Mouse (Mus musculus) kidney, embryonic 15.5 days (tissue): Measurements from ENCODE around the gene Ktn1. TPM values are rescaled to one million over a fixed set of nuclear protein-coding genes. Genes with fewer than 3 reads are reported as not detected.

Source experiments
- ATAC-seq: fragments of 200-750 bp; cut with Nextera tagmentation; replicated peaks from 2 replicates; pipeline ENCODE4 v1.8.0; 2017; ENCODE audit warnings: moderate TSS enrichment; ENCODE audit not compliant: low FRiP score
- H3K27ac ChIP-seq: fragments of 300-500 bp; sonication (generic); 2 replicates; pipeline ENCODE4 v1.5.1; 2015; ENCODE audit warnings: mild to moderate bottlenecking, inconsistent platforms
- H3K27me3 ChIP-seq: fragments of 300-500 bp; sonication (generic); 2 replicates; pipeline ENCODE4 v1.6.1; 2015; ENCODE audit warnings: inconsistent platforms
- H3K36me3 ChIP-seq: fragments of 300-500 bp; sonication (generic); 2 replicates; pipeline ENCODE4 v1.6.1; 2015; ENCODE audit warnings: inconsistent platforms
- H3K4me1 ChIP-seq: fragments of 300-500 bp; sonication (generic); 2 replicates; pipeline ENCODE4 v1.6.1; 2015; ENCODE audit warnings: inconsistent platforms
- H3K4me2 ChIP-seq: fragments of 300-500 bp; sonication (generic); 2 replicates; pipeline ENCODE4 v1.6.1; 2015; ENCODE audit warnings: moderate library complexity, mild to moderate bottlenecking, inconsistent platforms
- H3K4me3 ChIP-seq: fragments of 300-500 bp; sonication (generic); replicated peaks from 2 replicates; pipeline ENCODE4 v1.5.1; 2015; ENCODE audit warnings: mild to moderate bottlenecking, inconsistent platforms
- H3K9ac ChIP-seq: fragments of 300-500 bp; sonication (generic); 2 replicates; pipeline ENCODE4 v1.6.1; 2015; ENCODE audit warnings: mild to moderate bottlenecking, inconsistent platforms
- H3K9me3 ChIP-seq: fragments of 300-500 bp; sonication (generic); replicated peaks from 2 replicates; pipeline ENCODE4 v1.6.1; 2016; ENCODE audit warnings: inconsistent platforms
- WGBS: fragments of 180-500 bp; shearing (Covaris S2); methylation state at CpG from one replicate; pipeline ENCODE4 v1.1.7; 2015; ENCODE audit warnings: mixed read lengths; 5-methylcytosine and 5-hydroxymethylcytosine counted together
- polyA plus RNA-seq: library from polyadenylated mRNA; unstranded; fragments of >200 nt; fragmentation: Nextera tagmentation; extraction: Ambion mirVana; gene quantifications from 2 replicates; pipeline ENCODE4 v1.2.1, GENCODE M21; 2015

Gene Ktn1
- polyA plus RNA-seq = 65.4 and 69.3 TPM in 2 replicates

DNA sequence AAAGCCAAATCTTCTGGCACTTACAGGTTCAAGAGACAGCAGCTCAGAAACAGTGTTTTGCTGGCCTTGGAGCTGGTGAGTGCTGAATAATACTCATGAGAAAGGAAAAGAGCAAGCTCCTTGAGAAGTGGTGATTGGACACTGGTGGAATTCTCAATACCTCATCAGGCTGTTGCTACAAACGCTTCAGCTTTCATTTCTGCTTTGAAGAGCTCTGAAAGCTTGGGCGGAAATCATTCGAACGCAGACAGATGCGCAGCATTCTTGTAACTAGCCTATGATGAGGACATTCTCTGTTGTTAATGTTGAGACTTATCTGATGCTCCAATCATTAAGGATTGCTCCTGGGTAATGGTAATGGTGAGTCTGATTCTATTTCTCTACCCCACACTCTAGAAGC, at the start of gene Ktn1:
Gene Ktn1 (plus strand): TSS at position 231 of the 400 bp plus-strand sequence.
- Histone ChIP-seq H3K4me2 (peak within 1 kb of the TSS; percentile 64), H3K9me3 (no peaks in the 10 kb centered on the region), H3K4me1 (peaks cover 20% of the 10 kb centered on the region), H3K27me3 (no peaks in the 10 kb centered on the region; the same call in 1 of the 2 replicates), H3K27ac (peak within 1 kb of the TSS; percentile 94), H3K4me3 (peak within 1 kb of the TSS; percentile 72), H3K36me3 (no peaks in the 10 kb centered on the region), H3K9ac (peak within 1 kb of the TSS; percentile 91)
- no peak for ATAC-seq
- 44% methylated on average over 5 of the region's 5 CpGs for WGBS

DNA sequence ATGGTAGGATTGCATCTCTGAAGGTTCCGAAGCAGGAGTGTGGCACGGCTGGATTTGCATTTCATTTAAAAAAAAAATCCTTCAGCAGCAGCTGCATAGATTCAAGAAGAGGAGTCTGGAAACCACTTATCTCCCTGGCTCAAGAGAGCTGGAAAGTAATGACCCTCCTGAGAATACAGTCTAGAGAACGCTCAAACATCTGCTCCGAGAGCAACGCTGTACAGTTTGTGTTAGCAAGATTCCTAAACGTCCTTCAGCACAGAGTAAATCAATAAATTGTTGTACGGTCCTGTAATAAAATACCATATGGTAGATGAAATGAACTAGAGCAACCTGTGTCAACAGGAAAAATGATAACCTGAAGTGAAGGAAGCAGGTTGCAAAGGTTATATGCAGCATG, 35.0 kb upstream of the Ktn1 start:
- Histone ChIP-seq H3K27ac (no peak overlapping the region), H3K36me3 (no peaks in the 10 kb centered on the region), H3K9ac (no peak overlapping the region), H3K4me2 (no peak overlapping the region), H3K27me3 (no peaks in the 10 kb centered on the region), H3K9me3 (no peaks in the 10 kb centered on the region), H3K4me1 (no peaks in the 10 kb centered on the region), H3K4me3 (no peak overlapping the region)
- 67% methylated on average over 7 of the region's 7 CpGs for WGBS
- no peak for ATAC-seq

DNA sequence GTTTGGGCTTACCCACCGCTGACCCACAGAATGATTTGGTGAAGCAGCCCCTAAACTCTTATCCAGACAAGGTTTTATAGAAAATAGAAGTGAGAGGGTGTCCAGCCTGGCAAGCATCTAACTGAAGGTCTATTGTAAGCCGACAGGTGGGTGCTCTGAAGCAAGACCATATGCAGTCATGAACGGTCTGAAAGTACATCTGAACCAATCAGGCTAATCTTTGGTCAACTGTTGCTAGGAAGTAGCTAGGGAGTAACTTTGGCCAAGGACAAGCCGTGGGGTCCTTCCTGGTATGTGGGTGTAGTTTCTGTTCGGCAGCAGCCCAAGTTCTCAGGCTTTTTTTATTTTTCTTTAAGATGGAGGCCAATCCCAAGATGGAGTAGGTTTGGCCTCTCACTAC, 29.4 kb upstream of the Ktn1 start:
- 63% methylated on average over 5 of the region's 5 CpGs for WGBS
- H3K4me3 ChIP-seq = no peak overlapping the region
- H3K9me3 ChIP-seq = no peaks in the 10 kb centered on the region
- H3K4me1 ChIP-seq = no peaks in the 10 kb centered on the region
- no peak overlapping the region for H3K4me2 ChIP-seq
- H3K9ac ChIP-seq = no peak overlapping the region
- no peaks in the 10 kb centered on the region for H3K27me3 ChIP-seq
- no peak for ATAC-seq
- no peak overlapping the region for H3K27ac ChIP-seq
- no peaks in the 10 kb centered on the region for H3K36me3 ChIP-seq

DNA sequence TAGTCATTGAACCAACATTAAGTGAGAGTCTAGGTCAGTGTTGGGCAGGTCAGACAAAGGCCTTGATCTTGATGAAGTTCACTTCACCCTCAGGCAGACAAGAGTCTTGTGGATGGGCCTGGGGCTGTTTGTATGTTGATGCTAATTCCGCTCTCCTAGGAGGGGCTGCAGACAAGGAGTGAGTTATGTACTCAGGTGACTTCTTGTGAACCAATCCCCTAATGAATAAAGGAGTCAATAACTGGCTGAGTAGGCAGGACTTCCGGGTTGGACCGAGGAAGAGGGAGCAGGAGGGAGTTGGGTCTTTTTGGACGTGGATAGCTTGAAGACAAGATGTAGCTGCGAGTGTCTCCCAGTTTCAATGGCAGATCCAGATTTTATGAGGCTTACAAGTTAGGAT, 26.3 kb upstream of the Ktn1 start:
- peaks cover 10% of the 10 kb centered on the region for H3K4me1 ChIP-seq
- ATAC-seq = no peak
- WGBS = 88% methylated on average over 5 of the region's 5 CpGs

DNA sequence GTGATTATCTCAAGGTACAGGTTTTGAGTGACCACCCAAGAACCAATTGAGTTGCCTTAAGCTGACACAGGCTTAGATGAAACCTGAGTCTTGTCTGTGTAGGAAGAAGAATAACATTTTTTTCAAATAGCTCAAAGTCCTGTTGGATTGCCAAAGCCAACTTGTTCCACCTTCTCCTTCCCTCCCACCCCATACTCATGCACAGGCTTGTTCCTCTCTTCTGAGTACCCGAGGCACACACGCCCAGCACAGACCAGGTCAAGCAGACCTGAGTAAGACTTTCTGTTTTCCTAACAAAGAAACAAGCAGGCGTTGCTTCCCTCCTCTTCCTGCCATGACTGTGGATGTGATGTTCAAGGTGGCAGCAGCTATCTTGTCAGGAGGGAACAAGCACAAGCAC, 23.4 kb upstream of the Ktn1 start:
- Histone ChIP-seq H3K4me3 (peak overlapping the region; percentile 12; the same call in 1 of the 2 replicates), H3K9ac (no peak overlapping the region), H3K9me3 (no peaks in the 10 kb centered on the region), H3K27me3 (no peaks in the 10 kb centered on the region), H3K4me1 (peaks cover 10% of the 10 kb centered on the region), H3K27ac (no peak overlapping the region), H3K4me2 (peak overlapping the region; percentile 43), H3K36me3 (no peaks in the 10 kb centered on the region)
- WGBS = 60% methylated on average over 3 of the region's 3 CpGs
- no peak for ATAC-seq

More for the DNA sequence above, 26.3 kb upstream of the Ktn1 start:
- H3K9ac ChIP-seq = no peak overlapping the region
- no peak overlapping the region for H3K27ac ChIP-seq
- no peaks in the 10 kb centered on the region for H3K36me3 ChIP-seq
- no peaks in the 10 kb centered on the region for H3K27me3 ChIP-seq
- H3K4me3 ChIP-seq = no peak overlapping the region
- H3K9me3 ChIP-seq = no peaks in the 10 kb centered on the region
- H3K4me2 ChIP-seq = no peak overlapping the region

DNA sequence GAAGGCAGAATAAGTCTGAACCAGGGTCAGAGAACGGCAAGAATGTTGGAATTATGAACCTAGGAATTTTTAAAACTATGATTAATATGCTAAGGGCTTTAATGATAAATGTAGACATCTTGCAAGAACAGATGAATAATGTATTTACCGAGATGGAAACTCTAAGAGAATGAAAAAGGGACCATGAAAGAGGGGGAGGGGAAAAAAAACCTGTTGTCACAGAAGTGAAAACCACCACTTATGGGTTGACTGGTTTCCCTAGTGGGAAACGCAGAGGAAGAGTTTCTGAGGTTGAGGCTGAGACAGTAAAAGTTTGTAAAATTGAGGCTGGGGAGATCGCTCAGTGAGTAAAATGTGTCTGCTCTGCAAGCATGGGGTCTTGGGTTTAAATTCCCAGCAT, 22.1 kb upstream of the Ktn1 start:
- 85% methylated on average over 4 of the region's 4 CpGs for WGBS
- ATAC-seq = no peak
- Histone ChIP-seq H3K4me2 (no peak overlapping the region), H3K9me3 (no peaks in the 10 kb centered on the region), H3K27me3 (no peaks in the 10 kb centered on the region), H3K4me3 (no peak overlapping the region), H3K27ac (no peak overlapping the region), H3K9ac (no peak overlapping the region), H3K36me3 (no peaks in the 10 kb centered on the region), H3K4me1 (peaks cover 10% of the 10 kb centered on the region)

DNA sequence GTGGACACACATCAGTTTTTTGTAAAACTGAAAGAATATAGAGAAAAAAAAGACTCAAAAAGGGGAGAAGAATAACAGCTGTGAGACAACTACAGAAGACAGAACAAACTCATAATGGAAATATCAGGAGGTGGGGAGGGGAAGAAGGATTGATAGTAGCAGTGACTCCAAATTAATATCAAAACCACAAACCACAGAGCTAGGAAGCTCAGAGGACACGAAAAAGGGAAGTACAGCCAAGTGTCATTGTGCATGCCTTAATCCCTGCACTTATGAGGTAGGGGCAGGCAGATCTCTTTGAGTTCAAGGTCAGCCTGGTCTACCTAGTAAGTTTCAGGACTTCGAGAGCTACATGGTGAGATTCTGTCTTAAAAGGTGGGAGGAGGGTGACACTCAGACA, 21.4 kb upstream of the Ktn1 start:
- H3K27ac ChIP-seq = no peak overlapping the region
- no peak for ATAC-seq
- H3K4me1 ChIP-seq = peaks cover 14% of the 10 kb centered on the region
- H3K9me3 ChIP-seq = no peaks in the 10 kb centered on the region
- H3K9ac ChIP-seq = no peak overlapping the region
- WGBS = 74% methylated on average over 2 of the region's 2 CpGs
- no peaks in the 10 kb centered on the region for H3K36me3 ChIP-seq
- no peaks in the 10 kb centered on the region for H3K27me3 ChIP-seq
- H3K4me2 ChIP-seq = no peak overlapping the region
- H3K4me3 ChIP-seq = no peak overlapping the region

DNA sequence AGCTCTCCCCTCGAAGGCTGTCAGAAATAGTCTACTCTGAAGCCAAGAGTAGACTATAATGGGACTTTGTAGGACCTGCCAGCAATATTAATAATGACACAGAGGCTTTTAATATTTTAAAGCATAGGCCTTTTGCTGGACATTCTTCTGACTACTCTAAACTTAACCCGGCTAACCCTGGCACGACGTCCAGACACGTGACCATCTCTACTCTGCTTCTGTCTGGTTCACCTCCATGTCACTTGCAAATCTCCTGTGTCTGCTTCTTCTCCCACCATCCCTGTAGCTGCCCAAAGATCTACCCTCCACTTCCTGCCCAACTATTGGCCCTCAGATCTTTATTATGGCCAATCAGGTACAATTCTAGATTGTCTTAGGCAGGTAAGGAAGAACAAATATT, 20.9 kb upstream of the Ktn1 start:
- 90% methylated on average over 5 of the region's 5 CpGs for WGBS
- no peak overlapping the region for H3K9ac ChIP-seq
- H3K4me3 ChIP-seq = no peak overlapping the region
- no peaks in the 10 kb centered on the region for H3K27me3 ChIP-seq
- no peak for ATAC-seq
- H3K36me3 ChIP-seq = no peaks in the 10 kb centered on the region
- H3K4me2 ChIP-seq = no peak overlapping the region
- no peaks in the 10 kb centered on the region for H3K9me3 ChIP-seq
- peaks cover 14% of the 10 kb centered on the region for H3K4me1 ChIP-seq
- no peak overlapping the region for H3K27ac ChIP-seq

DNA sequence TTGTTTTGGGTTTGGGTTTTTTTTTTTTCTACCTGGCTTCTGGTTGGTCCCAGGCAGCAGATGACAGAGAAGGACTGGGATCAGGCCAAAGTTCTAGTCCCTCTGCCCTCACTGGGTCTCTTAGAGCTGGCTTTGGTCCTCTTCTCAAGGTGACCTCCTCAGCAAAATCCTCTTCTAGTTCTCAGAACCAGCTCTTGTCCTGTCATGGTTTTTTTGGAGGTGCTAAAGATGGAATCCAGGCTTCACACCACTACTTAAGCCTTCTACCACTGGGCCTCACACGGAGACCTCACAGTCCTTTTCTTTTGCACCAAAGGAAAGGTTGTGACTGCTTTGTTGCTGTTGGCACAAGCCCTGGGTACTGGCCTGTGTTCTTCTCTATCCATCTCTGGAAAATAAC, 15.8 kb upstream of the Ktn1 start:
- no peaks in the 10 kb centered on the region for H3K36me3 ChIP-seq
- H3K9ac ChIP-seq = no peak overlapping the region
- no peak for ATAC-seq
- H3K9me3 ChIP-seq = no peaks in the 10 kb centered on the region
- no peaks in the 10 kb centered on the region for H3K27me3 ChIP-seq
- H3K4me2 ChIP-seq = no peak overlapping the region
- peaks cover 25% of the 10 kb centered on the region for H3K4me1 ChIP-seq
- 76% methylated on average over 1 of the region's 1 CpGs for WGBS
- no peak overlapping the region for H3K4me3 ChIP-seq
- H3K27ac ChIP-seq = no peak overlapping the region

DNA sequence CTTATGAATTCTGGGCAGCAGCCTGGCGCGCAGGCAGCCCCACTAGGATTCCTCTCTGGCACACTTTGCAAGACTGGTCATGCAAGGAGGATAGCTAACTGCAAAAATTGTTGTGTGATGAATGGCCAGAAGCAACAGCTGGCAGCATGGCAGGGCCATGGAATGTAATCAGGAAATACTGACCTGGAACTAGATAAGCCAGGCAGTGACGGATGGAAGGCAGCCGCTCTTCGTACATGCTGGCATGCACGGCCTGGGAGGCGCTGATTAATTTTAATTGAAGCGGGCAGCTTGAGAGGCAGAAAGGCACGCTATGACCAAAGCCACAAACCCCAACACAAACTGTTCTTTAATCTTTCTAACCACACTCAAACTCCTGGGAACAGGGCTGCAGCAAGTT, 13.8 kb upstream of the Ktn1 start:
- ATAC-seq = peak; percentile 76
- Histone ChIP-seq H3K4me1 (peaks cover 25% of the 10 kb centered on the region), H3K27ac (peak overlapping the region; percentile 68), H3K9ac (no peak overlapping the region), H3K9me3 (no peaks in the 10 kb centered on the region), H3K36me3 (no peaks in the 10 kb centered on the region), H3K4me3 (no peak overlapping the region), H3K4me2 (peak overlapping the region; percentile 27), H3K27me3 (no peaks in the 10 kb centered on the region)
- WGBS = 18% methylated on average over 9 of the region's 9 CpGs

DNA sequence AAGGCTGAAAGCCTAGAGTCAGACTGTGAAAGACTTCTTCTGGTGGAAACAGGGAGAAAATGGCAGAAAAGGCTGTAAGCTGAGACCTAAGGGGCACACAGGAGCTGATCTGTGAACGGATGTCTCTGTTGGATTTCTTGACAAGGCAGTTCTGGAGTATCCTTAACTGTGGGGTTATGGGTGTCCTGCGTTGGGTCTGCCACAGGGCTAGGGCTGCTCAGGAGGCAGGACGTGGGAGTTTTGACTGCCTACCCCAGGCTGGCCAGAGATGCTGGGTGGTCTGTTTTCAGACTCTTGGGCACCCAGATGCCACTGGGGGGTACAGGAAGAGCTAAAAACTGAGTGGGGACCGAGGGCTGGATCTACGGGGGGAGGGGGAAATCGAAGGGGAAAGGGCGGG, 13.4 kb upstream of the Ktn1 start:
- peak; percentile 74 for ATAC-seq
- H3K9me3 ChIP-seq = no peaks in the 10 kb centered on the region
- H3K27ac ChIP-seq = peak overlapping the region; percentile 68

DNA sequence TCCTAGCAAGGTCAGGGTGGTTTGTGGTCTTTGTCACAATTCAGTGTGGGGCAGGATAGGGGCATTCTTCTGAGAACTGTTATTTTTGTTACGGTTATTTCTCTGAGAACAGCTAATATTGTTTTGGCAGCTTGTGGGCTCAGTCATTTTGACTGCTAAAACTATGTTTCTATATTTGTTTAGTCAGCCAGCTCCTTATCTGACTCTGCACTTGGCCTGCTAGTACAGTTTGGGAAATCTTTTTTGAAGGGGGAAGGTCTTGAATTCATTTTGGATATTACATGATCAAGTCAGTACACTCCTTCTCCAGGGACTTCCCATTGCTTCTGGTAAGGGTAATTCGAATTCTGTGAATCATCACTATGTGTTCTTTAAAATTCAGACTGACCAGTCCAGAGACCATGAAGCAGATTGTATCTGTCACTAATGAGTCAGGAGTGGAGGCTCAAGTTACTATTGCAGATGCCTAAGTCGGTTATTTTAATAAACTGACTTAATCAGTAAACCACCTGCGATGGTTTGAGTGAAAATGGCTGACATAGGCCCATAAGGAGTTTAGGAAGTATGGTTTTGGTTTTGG, 9.8 kb upstream of the Ktn1 start:
- Histone ChIP-seq H3K4me3 (no peak overlapping the region), H3K9me3 (no peaks in the 10 kb centered on the region), H3K4me1 (peaks cover 21% of the 10 kb centered on the region), H3K27ac (no peak overlapping the region), H3K4me2 (no peak overlapping the region), H3K27me3 (no peaks in the 10 kb centered on the region), H3K36me3 (no peaks in the 10 kb centered on the region), H3K9ac (no peak overlapping the region)
- ATAC-seq = no peak
- whole genome bisulfite sequencing = 65% methylated on average over 4 of the region's 4 CpGs

More for the DNA sequence above, 13.4 kb upstream of the Ktn1 start:
- Histone ChIP-seq H3K4me3 (no peak overlapping the region), H3K36me3 (no peaks in the 10 kb centered on the region), H3K27me3 (no peaks in the 10 kb centered on the region), H3K4me1 (peaks cover 25% of the 10 kb centered on the region), H3K9ac (no peak overlapping the region), H3K4me2 (peak overlapping the region; percentile 27)
- 51% methylated on average over 7 of the region's 7 CpGs for WGBS

DNA sequence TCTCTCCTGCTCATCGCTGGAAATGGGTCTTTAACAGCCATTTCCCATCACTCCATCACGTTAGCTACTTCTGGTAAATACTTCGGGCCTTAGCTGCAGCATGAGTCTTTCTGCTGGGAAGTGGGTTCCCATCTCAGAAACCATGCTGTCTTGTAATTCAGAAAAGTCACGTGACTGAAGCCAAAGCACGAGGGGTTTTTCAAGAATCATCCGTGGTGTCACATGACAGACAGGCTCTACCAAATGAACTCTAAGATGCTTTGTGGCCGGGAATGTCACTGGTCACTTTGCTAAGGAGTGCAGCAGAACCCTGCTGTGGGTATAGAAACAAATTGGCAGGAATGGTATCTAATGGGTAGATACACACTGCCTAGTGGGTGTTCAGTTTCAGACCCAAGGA, 2.6 kb upstream of the Ktn1 start:
- Histone ChIP-seq H3K27me3 (no peaks in the 10 kb centered on the region; the same call in 1 of the 2 replicates), H3K9me3 (no peaks in the 10 kb centered on the region), H3K36me3 (no peaks in the 10 kb centered on the region), H3K4me2 (no peak overlapping the region), H3K27ac (no peak overlapping the region), H3K4me1 (peaks cover 13% of the 10 kb centered on the region), H3K4me3 (no peak overlapping the region), H3K9ac (no peak overlapping the region)
- 60% methylated on average over 7 of the region's 7 CpGs for WGBS
- ATAC-seq = no peak
